Mouse (Mus musculus) lung, adult 2 months (tissue): ENCODE measurements around the gene D11Wsu47e. TPM values are rescaled to one million over a fixed set of nuclear protein-coding genes. Genes with fewer than 3 reads are reported as not detected.

ENCODE experiments used
- DNase-seq: peaks from one replicate; pipeline ENCODE4 v3.0.0; 2022
- H3K4me1 ChIP-seq: fragments of 200-500 bp; 2 replicates; pipeline ENCODE4 v1.6.1; 2011; ENCODE audit warnings: low read length; ENCODE audit not compliant: control insufficient read depth, insufficient read depth
- H3K4me3 ChIP-seq: fragments of 200-500 bp; replicated peaks from 2 replicates; pipeline ENCODE3; 2011; ENCODE audit warnings: low read depth, mild to moderate bottlenecking, control low read depth, low read length; ENCODE audit errors: extremely low read depth
- CTCF ChIP-seq: fragments of 200-500 bp; IDR thresholded peaks from 2 replicates; pipeline ENCODE4 v1.5.1; 2011; ENCODE audit warnings: mild to moderate bottlenecking, low read length, control low read depth; ENCODE audit not compliant: insufficient read depth
- POLR2A ChIP-seq: fragments of 200-500 bp; IDR thresholded peaks from 2 replicates; pipeline ENCODE4 v1.6.1; 2011; ENCODE audit warnings: low read depth, mild to moderate bottlenecking, control low read depth, low read length, borderline replicate concordance; ENCODE audit errors: extremely low read depth
- WGBS: fragments of 180-500 bp; shearing (Covaris S2); methylation state at CpG from one replicate; pipeline ENCODE4 v1.1.7; 2018; 5-methylcytosine and 5-hydroxymethylcytosine counted together
- polyA plus RNA-seq: library from polyadenylated mRNA; depleted of rRNA; stranded (reverse); fragments of >200 nt; gene quantifications from 2 replicates; pipeline ENCODE4 v1.2.3, GENCODE M21; 2012; rRNA removed

D11Wsu47e gene
- polyA plus RNA-seq, 1 experiment = 7.1 TPM

DNA sequence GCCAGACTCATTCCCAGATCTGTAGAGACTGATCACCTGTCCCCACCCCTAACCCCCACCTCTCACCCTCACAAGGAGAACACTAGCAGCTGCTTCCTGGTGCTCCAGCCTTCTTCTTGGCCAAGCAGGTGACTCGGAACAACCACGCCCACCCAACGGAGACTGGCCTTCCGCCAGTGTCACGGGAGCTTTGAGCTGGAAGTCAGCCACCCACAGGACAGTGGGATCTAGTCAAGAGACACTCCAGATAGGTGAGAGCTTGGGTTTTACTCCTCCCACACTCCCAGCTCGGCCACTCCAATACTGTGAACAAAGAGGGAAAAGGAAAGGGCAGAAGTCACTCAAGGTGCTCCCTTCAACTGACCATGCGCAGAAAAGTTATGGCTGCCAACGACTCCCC is 55.0 kb downstream of the D11Wsu47e start:
- peak; percentile 86 for DNase-seq
- no peak for TF ChIP-seq CTCF
- TF ChIP-seq POLR2A = no peak
- Histone ChIP-seq H3K4me1 (peaks cover 48% of the 10 kb centered on the region), H3K4me3 (no peak overlapping the region)
- 38% methylated on average over 8 of the region's 8 CpGs for WGBS

DNA sequence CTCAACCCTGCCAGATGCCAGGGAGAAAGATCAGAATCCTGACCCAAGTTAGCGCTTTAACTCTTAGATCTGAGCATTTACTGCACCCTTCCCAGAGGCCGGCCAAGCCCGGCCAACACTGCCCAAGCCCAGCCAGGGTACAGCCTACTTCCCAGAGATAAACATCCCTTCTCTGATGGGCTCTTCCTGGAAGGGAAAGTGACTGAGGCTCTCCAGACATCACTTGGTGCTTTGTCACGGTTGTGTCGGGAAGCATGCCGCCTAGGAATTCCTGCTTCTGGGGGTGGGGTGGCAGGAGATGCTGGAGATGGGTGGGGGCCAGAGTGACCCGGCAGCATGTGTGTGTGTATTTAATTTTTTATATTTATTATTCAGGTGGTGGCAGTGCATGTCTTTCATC is 55.9 kb downstream of the D11Wsu47e start:
- TF ChIP-seq POLR2A = no peak
- TF ChIP-seq CTCF = no peak
- peaks cover 41% of the 10 kb centered on the region for H3K4me1 ChIP-seq
- no peak overlapping the region for H3K4me3 ChIP-seq
- 29% methylated on average over 7 of the region's 7 CpGs for WGBS
- DNase-seq = no peak

DNA sequence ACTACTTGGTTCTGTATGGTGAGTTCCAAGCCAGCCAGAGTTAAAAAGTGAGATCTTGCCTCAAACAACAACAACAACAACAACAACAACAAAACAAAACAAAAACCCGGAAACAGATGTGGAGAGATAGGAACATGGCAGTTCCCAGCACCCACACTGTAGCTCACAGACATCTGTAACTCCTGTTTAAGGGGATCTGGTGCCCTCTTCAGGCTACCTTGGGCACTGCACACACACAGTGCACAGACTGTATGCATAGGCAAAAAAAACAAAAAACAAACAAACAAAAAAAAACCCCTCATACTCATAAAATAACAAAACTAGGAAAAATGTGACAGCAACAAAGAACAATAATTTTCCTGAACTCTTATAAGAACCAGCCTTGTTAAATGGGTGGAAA is 58.8 kb downstream of the D11Wsu47e start:
- Histone ChIP-seq H3K4me1 (peaks cover 36% of the 10 kb centered on the region), H3K4me3 (no peak overlapping the region)
- no peak for TF ChIP-seq POLR2A
- TF ChIP-seq CTCF = no peak
- DNase-seq = no peak
- WGBS = 86% methylated on average over 1 of the region's 1 CpGs

Other genes with a start within 250 kb of the D11Wsu47e start
- gene Sstr2, start 65.1 kb upstream of the D11Wsu47e start, polyA plus RNA-seq = 2.6 and 4.0 TPM in 2 replicates
- gene Cog1, start 35.2 kb upstream of the D11Wsu47e start, polyA plus RNA-seq = 43.9 and 45.9 TPM in 2 replicates
- gene Slc39a11, start 34.3 kb upstream of the D11Wsu47e start, polyA plus RNA-seq = 15.3 and 16.9 TPM in 2 replicates
- 21.2 and 31.7 TPM in 2 replicates for gene Fam104a, start 257 bp upstream of the D11Wsu47e start, polyA plus RNA-seq
- gene Cpsf4l, start 25.6 kb downstream of the D11Wsu47e start, polyA plus RNA-seq = 0.09 TPM in 1 of 2 replicates, not detected in the other
- gene Cdc42ep4, start 67.5 kb downstream of the D11Wsu47e start, polyA plus RNA-seq = 80.4 and 115 TPM in 2 replicates